Mouse (Mus musculus): Measurements from ENCODE around the gene Ctcf. TPM values are rescaled to one million over a fixed set of nuclear protein-coding genes. Genes with fewer than 3 reads are reported as not detected.

Gene Ctcf
- total RNA-seq, 2 experiments from 2014 or later, result 40.0 to 43.0 TPM

GRCm38 (mm10) chr8:105639835-105640234, 3.5 kb downstream of the Ctcf start:
- DNase-seq, result no peak
- intact Hi-C loops (cut with DNase I), result loop anchor here (5.0 kb wide), 1 partner anchor 47 kb away; the partner anchor contains the start of gene Carmil2

DNA sequence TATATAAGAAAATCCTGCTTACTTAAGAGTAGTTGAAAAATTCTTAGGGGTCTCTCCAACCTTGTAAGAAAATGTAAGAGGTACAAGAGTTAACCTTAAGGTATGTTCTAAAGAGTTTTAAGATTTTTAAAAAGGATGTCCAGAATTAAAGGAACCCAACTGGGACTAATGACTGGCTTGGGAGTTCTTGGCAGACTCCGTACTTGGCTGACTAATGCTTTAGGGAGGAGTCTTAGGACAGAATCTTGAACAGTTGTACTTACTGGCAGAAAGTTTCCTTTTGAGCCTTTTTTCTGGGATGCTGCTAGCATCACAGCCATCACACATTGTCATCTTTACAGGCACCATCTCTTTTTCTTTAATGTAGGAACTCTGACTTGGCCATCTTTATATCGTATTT, 4.1 kb downstream of the Ctcf start:
- DNase-seq, result no peak
- intact Hi-C loops (cut with DNase I), result no loop called here

DNA sequence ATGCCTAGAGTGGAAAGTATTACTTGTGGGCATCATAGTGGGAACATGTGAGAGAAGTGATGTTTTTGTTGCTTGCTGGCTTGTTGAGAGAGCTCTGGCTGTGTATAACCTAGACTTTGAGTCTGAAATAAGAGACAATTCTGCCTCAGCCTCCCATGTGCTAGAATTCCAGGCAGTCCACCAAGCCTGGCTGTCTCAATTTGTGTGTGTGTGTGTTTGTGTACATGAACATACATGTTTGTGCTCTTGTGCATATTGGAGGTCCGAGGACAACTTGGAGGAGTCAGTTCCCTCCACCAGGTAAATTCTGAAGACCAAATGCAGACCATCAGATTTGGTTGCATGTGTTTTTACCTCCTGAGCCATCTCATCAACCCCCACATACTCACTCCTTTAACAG, 8.8 kb downstream of the Ctcf start:
- DNase-seq, result no peak
- intact Hi-C loops (cut with DNase I), result no loop called here

DNA sequence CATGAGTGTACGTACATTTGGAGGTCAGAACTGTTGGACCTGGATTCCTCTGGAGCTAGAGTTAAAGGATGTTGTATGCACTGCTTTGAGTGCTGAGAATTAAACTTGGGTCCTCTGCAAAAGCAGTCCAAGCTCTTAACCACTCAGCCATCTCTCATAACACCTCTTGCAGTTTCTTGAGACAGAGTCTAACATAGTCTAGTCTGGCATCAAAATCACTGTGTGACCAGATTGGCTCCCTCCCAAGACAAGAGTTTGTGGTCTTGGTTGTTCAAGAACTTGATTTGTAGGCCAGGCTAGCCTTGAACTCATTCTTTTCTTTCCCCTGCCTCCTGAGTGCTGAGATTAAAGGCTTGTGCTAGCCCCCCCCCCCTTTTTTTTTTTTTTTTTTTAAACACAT, 12.6 kb downstream of the Ctcf start:
- no peak for DNase-seq
- intact Hi-C loops (cut with DNase I), result no loop called here

DNA sequence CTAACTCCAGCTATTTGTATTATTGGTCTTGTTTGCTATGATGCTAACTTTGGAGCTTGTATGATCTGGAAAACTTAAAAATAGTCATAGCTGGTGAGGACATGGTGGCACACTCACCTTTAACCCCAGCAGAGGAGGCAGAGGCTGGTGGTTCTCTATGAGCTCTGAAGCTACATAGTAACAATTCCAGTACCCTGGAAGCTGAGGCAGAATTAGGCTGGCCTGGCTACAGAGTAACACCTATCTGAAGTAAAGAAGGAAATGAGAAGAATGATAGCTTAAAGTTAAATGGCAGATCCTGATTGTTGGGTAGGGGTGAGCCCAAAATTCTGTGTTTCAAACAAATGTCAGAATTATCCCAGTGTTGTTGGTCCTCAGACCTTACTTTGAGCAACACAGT, 21.3 kb downstream of the Ctcf start:
- DNase-seq, result no peak
- intact Hi-C loops (cut with DNase I), result no loop called here

GRCm38 (mm10) chr8:105661167-105661566, 24.8 kb downstream of the Ctcf start:
- intact Hi-C loops (cut with DNase I), result no loop called here
- DNase-seq, result no peak

DNA sequence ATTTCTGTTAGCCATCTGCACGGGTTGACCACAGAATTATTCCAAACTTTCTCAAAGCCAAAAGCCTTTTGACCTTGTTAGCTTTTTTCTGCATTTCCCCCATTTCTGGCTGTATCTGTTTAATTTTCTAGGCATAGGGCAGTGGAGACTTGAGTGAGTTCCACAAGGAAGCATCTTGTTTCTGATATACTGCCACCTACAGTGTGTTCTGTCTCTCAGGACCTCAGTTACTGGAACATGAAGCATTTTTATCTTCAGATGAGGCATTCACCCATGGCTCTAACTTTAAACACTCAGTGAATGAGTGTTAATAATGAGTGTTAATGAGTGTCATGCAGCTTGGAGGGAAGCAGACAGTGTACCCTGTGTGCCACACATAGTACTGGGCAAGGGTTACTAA, 41.5 kb downstream of the Ctcf start:
- DNase-seq, result no peak
- intact Hi-C loops (cut with DNase I), result loop anchor here (2.0 kb wide), 1 partner anchor 13 kb away; no protein-coding TSS in a partner anchor

DNA sequence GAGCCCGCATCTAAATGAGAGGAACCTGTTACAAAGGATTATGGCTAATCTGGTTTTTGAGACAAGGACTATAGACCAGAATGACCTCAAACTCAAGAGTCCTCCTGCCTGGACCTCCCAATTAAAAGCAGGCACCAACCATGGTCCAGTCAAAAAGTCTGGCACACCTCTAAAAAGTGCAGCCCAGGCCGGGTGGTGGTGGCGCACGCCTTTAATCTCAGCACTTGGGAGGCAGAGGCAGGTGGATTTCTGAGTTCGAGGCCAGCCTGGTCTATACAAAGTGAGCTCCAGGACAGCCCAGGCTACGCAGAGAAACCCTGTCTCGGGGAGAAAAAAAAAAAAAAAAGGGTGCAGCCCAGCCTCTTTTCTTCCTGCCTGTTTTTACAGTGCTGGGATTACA, 49.0 kb downstream of the Ctcf start:
- intact Hi-C loops (cut with DNase I), result loop anchor here (2.0 to 10.0 kb wide), 4 partner anchors 48 to 118 kb away; partner anchors contain the start of genes Agrp, Atp6v0d1 and Ctcf
- no peak for DNase-seq

DNA sequence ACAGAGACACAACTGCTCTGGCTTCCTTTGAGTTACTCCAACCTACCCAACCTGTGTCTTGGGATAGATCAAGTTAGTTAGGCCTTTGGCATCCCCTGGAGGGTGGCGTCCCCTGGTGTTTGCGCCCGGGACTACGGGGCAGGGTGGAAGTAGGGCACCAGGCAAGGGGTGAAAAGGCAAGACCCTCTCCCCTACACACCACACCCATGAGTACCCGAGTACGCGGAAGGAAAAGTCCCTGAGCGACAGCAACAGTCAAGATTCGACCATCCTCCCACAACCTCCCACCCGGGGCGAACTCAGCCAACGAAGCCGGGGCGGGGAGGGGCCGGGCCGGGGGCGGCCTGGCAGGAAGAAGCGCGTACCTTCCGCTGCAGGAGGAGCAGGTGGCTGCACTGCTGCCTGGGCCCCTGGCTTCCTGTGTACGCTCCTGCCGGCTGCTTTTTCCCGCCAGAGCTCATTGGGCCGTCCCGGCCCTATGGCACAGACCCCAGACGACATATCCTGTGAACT, 49.5 kb downstream of the Ctcf start, which contains the start of gene Carmil2:
TSS of gene Carmil2 (plus strand) at position 479 of the 513 bp plus-strand sequence.
- DNase-seq, result peak; percentile 71 to 80

GRCm38 (mm10) chr8:105686551-105686950, 50.2 kb downstream of the Ctcf start:
- no peak for DNase-seq
- intact Hi-C loops (cut with DNase I), result loop anchor here (5.0 to 10.0 kb wide), 3 partner anchors 49 to 119 kb away; partner anchors contain the start of genes Agrp, Atp6v0d1 and Ctcf

More for the DNA sequence above, 49.5 kb downstream of the Ctcf start, which contains the start of gene Carmil2:
- intact Hi-C loops (cut with DNase I), result loop anchor here (2.0 to 10.0 kb wide), 4 partner anchors 49 to 119 kb away; partner anchors contain the start of genes Agrp, Atp6v0d1 and Ctcf

DNA sequence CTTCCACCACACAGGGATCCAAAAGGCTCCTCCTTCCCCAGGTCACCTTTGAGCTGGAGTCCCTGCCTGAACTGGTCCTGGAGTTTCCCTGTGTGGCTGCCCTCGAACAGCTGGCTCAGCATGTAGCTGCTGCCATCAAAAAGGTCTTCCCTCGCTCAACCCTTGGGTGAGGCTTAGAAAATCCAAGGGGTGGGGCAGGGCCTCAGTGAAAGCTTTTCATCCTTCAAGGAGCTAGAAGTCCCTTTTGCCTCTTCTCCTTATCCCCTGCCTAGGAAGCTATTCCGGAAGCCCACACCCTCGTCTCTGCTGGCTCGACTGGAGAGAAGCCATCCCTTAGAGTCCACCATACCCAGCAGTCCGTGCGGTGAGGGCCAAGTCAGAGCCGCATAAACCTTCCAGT, 51.1 kb downstream of the Ctcf start:
- no peak for DNase-seq
- intact Hi-C loops (cut with DNase I), result loop anchor here (5.0 to 10.0 kb wide), 3 partner anchors 50 to 120 kb away; partner anchors contain the start of genes Agrp, Atp6v0d1 and Ctcf

GRCm38 (mm10) chr8:105688242-105688752, 51.9 kb downstream of the Ctcf start:
- intact Hi-C loops (cut with DNase I), result loop anchor here (5.0 to 10.0 kb wide), 3 partner anchors 51 to 121 kb away; partner anchors contain the start of genes Agrp, Atp6v0d1 and Ctcf
- no peak for DNase-seq

DNA sequence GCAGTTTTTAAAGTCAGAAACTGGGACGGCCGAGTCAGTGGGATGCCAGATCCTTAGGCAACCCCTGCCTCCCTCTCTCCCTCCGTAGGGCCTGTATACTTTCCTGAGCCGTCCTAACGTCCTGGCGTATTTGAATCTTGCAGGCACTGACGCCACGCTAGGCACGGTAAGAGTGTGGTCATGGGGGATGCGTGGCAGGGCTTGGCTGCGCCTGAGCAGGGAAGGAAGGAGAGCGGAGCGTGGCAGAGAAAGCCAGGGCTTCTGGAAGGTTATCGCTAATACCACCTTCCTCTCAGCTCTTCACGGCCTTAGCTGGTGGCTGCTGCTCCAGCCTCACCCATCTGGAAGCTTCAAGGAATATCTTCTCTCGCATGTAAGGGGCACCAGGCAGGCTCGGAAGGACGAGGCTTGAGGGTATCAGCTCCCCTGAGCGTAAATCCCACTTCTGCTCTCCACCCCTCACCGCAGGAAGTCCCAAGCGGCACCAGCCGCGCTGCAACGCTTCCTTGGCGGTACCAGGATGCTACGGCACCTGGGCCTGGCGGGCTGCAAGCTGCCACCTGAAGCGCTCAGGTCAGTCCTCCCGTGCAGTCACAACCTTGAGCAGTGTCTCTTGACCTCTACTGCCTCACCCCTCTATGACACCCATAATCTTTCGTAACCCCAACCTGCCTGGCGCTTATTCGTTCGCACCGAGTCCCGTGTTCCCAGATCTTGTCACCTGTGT, 53.1 kb downstream of the Ctcf start:
- DNase-seq, result no peak
- intact Hi-C loops (cut with DNase I), result loop anchor here (5.0 to 10.0 kb wide), 3 partner anchors 52 to 122 kb away; partner anchors contain the start of genes Agrp, Atp6v0d1 and Ctcf

DNA sequence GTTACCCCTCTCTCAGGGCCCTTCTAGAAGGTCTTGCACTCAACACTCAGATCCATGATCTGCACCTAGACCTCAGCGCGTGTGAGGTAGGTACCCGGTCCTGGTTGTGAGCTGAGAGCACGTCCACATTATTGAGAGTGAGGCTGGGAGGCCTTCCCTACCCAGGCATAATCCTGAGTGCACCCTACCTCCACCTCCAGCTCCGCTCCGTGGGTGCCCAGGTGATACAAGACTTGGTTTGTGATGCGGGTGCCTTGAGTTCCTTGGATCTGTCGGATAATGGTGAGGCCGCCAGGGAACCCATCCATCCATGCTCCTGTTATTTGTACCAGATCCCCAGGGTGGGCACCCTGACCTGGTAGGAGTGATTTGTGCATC, 53.6 kb downstream of the Ctcf start:
- intact Hi-C loops (cut with DNase I), result loop anchor here (5.0 to 10.0 kb wide), 3 partner anchors 53 to 123 kb away; partner anchors contain the start of genes Agrp, Atp6v0d1 and Ctcf
- no peak for DNase-seq

DNA sequence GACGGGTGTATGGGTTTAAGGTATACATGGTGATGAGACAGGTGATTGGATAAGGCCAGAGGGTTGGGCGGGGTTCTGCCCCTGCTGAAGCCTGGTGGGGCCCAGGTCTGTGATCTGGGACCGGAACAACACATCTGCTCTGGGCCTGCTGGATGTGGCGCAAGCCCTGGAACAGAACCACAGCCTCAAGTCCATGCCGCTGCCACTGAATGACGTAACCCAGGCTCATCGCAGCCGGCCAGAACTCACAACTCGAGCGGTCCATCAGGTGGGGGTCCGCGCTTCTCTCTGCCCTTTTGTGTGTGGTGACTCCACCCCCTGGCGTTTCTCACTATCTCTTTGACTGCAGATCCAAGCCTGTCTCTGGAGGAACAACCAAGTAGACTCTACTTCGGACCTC, 54.6 kb downstream of the Ctcf start:
- DNase-seq, result no peak
- intact Hi-C loops (cut with DNase I), result no loop called here

GRCm38 (mm10) chr8:105692449-105693182, 56.2 kb downstream of the Ctcf start:
- intact Hi-C loops (cut with DNase I), result no loop called here
- DNase-seq, result no peak

- DNase-seq, result peak; percentile 76 to 79
- intact Hi-C loops (cut with DNase I), result no loop called here
Observed at GRCm38 (mm10) chr8:105693648-105694047, 57.3 kb downstream of the Ctcf start.

DNA sequence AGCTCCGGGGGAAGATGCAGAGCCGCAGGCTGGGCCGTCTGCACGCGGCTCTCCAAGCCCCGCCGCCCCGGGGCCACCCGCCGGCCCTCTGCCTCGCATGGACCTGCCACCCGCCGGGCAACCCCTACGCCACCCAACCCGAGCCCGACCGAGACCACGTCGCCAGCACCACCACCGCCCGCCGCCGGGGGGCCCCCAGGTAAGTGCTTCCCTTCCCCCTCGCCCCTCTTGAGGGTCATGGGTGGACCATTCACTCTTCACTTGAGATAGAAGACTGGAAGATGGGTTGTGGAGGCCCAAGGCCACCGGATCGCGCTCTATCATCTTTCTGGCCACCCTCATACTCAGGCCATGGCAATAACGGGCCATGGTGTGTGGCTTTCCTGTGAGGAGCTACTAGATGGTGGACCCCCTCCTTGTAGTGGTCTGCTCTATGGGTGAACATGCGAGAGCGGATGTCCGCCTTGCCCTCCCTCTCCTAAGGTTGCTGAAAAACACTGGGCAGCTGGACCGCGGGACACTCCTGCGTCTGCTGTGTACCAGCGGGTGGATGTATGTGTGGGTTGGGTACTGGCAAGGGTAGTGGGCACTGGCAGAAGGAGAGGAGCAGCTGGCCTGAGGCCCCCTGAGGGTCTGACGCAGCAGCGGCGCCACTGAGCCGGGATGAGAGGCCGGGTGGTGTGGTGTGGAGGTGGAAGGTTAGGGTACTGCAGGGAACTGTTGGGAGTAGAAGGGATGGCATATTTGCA, 57.9 kb downstream of the Ctcf start:
- DNase-seq, result no peak
- intact Hi-C loops (cut with DNase I), result no loop called here

GRCm38 (mm10) chr8:105695080-105695780, 58.9 kb downstream of the Ctcf start:
- no peak for DNase-seq
- intact Hi-C loops (cut with DNase I), result no loop called here

Measured in heart, postnatal 36 days (tissue).